Mouse (Mus musculus) megakaryocyte, adult 5-6 weeks (primary cell): ENCODE data around the gene Stap2. TPM values are rescaled to one million over a fixed set of nuclear protein-coding genes. Genes with fewer than 3 reads are reported as not detected.
A peak's percentile ranks its signal among the peaks of the same experiment; 100 is the strongest.

Experiments
- ATAC-seq: 2 replicates; pipeline ENCODE4 v1.8.0; 2016; ENCODE audit warnings: mild to moderate bottlenecking, inconsistent platforms; ENCODE audit not compliant: poor library complexity, severe bottlenecking
- total RNA-seq, 2 experiments: library from RNA; stranded (forward) in 1 of 2; stranded (reverse) in 1 of 2; fragments of 153-499, 151-499 nt in 1 of 2; fragments of 221-1000, 200-1000 nt in 1 of 2; gene quantifications; 2 replicates each; pipeline versions ENCODE4 v1.2.3 to v1.2.4; 2015 to 2017

Gene Stap2
- total RNA-seq, 2 experiments from 2014 or later: 0.22 to 0.25 TPM

DNA sequence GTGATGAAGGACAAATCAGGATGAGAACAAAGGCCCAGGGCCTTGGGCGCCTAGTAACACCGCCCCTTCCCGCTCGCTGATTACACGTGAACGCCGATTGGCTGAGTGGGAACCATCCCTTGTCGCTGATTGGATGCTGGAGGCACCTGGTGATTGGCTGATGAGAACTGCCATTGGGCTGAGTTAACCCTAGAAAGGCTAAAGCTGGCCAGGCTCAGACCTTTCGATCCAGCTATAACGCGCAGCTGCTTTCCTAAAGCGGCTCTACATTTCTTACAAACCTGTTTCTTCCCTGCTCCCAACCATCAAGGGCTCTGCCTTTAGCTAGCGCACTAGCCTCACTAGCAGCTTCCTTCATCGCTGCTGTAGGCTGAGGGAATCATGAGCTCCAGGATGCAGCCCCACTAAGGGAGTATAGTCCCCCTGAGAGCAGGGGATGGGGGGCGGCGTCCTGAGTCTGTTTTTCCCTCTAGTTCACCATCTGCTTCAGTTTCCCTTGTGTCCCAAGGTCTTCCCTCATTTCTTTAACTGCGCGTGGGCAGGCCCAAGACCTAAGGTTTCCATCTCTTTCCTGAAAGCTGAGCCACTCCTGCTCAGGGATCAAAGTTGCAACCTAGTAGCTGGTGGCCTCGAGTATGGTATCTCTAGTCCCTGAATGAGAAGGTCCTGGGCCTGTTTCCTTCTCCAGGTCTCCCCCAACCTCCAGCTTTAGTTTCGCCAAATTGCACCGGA is 3.1 kb upstream of the Stap2 start:
- peak; percentile 82 for ATAC-seq

DNA sequence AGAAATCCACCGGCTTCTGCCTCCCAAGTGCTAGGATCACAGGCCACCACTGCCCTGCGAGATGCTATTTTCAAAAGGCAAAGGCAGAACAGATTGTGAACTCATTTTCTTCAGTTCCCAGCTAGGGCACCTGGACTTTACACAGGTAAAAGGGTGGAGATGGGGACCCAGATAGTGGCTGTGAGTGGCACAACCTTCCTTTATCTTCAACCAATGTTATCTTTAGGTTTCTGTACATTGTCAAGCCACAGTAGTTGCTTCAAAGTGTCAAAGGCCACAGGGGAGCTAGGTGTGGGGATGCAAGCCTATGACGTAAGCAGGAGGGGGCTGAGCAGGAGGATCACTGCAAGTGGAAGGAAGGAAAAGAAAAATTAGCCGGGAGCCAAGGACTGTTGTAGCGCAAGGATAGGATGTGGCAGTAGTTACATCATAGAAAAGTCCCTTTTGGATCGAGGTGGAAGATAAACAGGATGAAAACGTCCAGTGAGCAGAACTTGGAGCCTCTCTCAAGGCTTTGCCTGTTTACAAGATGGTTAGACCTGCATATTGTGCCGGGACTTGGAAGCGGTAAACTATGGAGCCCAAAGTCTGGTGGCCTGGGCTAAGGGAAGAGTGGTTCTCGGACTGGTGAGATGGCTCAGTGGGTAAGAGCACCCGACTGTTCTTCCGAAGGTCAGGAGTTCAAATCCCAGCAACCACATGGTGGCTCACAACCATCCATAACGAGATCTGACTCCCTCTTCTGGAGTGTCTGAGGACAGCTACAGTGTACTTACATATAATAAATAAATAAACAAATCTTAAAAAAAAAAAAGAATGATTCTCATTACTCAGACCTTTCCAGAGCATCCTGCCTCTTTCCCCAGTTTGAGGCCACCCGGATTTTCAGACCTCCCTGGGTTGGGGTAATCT is 2.3 kb upstream of the Stap2 start:
- ATAC-seq: no peak

GRCm38 (mm10) chr17:56006956-56007355 is 1.6 kb upstream of the Stap2 start:
- ATAC-seq: no peak

GRCm38 (mm10) chr17:56003000-56003399 is 2.4 kb downstream of the Stap2 start:
- peak; percentile 73 for ATAC-seq

DNA sequence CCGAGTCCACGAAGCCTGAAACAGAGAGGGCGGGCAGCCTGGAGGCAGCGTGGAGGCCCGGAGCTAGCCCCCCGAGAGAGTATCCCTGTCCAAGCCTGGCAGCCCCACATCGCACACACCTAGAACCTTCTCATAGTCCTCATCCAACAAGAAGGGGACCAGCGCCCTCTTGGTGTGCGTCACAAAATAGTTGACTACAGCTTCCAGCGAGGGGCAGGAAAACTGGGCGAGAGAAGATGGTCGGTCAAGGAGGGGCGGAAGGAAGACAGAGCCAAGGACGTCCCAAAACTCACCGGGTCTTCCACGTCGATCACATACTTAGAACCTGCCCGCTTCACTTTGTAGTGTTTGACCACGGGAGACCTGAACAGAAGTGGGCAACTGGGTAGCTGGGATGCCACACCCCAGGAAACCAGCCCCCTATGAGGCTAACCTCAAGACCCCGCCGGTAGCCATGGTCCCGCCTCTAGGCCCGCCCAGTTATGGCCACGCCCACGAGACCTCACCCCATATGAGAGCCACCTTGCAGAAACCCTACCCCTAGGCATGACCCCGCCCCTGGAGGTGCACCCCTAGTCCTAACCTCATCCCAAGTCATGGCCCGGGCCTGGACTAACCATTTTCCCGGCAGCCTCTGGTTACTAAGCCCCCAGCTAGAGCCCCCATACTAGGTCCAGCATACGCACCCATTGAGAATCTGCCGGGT is 5.4 kb downstream of the Stap2 start:
- ATAC-seq: no peak

DNA sequence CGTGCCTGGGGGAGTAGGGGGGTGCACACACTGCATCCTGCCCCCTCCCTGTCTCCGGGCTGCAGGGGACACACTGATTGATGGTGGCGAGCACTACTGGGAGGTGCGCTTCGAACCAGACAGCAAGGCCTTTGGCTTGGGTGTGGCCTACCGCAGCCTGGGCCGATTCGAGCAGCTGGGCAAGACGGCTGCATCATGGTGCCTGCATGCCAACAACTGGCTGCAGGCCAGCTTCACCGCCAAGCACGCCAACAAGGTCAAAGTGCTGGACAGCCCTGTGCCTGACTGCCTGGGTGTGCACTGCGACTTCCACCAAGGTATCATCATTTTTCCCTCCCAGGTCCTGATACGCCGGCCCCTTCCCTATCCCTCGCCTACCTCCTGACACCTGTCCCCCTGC is 9.4 kb downstream of the Stap2 start:
- no peak for ATAC-seq

DNA sequence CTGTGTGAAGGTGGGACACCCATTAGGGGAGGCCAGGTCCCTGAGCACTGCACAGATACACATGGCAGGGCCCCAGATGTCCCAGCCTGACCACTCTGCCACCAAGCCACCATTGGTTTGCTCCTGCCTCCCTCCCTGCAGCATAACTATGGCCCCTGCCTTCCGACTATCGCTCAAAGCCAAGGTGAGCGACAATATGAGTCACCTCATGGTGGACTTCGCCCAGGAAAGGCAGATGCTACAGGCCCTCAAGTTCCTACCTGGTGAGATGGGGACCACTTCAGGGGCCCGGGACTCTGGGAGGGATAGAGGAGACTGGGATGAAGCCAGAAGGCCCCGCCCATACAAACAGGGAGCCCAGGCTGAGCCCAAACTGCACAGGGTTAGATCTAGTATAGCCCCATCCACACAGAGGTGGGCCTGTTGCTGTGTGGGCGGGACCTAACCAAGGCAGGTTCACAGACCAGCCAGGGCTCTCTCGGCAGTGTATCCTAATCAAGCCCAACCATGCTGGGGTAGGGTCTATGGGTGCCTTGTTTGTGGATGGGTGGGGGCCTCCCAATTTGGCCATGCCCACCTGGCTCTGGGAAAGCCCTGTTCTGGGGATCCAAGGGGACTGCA is 15.0 kb downstream of the Stap2 start:
- ATAC-seq: no peak

GRCm38 (mm10) chr17:55986030-55986961 is 19.1 kb downstream of the Stap2 start, which contains the start of gene Fsd1:
Gene Fsd1 (plus strand): TSS chr17:55986509.
- no peak for ATAC-seq

GRCm38 (mm10) chr17:55977301-55977700 is 28.1 kb downstream of the Stap2 start:
- no peak for ATAC-seq

GRCm38 (mm10) chr17:55976255-55976862 is 29.0 kb downstream of the Stap2 start:
- ATAC-seq: peak; percentile 97

- no peak for ATAC-seq
Observed at GRCm38 (mm10) chr17:55971453-55971852, 33.9 kb downstream of the Stap2 start.

- peak; percentile 48 for ATAC-seq
Observed at GRCm38 (mm10) chr17:55969966-55970891, 35.2 kb downstream of the Stap2 start, which contains the start of gene Shd. Gene Shd (plus strand): TSS chr17:55970467.

DNA sequence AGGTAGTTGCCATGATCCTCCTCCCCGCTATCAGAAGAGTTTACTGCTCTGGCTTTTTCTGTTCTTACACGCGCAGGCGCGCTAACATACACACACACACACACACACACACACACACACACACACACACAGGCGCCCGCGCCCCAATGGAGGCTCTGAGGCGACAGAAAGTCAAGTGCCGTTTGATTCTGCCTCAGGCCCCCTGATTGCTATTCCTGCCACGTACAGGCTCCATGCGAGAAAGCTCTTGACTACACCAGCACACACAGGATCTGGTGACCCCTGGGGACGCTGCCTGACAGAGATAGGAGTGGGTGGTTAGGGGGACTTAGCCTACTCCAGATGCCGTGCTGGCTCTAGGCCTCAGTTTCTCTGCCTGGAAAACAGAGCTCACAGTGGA is 35.8 kb downstream of the Stap2 start:
- no peak for ATAC-seq

DNA sequence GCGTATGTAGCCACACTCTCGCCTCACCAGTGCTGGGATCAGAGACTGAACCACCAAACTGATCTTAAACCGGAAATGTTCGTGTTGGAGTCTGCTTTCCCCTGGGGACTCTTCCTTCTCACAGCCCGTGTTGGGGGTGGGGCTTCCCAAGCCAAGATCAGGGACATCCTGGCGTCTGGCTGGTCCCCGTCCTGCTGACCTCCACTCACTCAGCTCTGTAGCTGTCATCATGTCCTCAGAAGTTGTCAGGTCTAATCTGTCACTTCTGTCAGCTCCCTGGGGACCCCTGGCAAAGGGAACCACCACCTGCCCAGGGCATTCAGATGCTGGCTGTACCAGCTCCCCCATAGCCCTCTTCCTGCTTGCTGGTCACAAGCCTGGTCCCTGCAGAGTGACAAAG is 37.2 kb downstream of the Stap2 start:
- no peak for ATAC-seq

GRCm38 (mm10) chr17:55967186-55967585 is 38.2 kb downstream of the Stap2 start:
- no peak for ATAC-seq

- no peak for ATAC-seq
Observed at GRCm38 (mm10) chr17:55964996-55965395, 40.4 kb downstream of the Stap2 start.

- no peak for ATAC-seq
Observed at GRCm38 (mm10) chr17:55964496-55964895, 40.9 kb downstream of the Stap2 start.

DNA sequence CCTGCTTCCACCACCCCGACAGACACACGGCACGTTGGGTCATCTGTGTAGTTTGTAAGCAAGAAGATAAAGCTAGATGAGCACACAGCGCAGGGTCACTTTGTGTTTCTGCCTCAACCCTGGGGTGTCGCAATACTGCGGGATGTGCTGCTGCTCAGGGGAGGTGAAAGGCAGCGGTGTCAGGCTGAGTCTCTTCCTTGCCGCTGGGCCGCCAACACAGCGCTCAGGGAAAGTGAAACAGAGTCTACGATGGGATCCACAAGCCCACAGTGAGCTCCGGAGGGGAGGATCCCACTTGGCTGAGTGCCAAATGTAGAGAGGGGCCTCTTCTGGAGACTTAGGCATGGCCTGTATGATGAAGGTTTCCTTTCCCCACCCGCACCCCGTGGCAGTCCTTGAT is 42.2 kb downstream of the Stap2 start:
- ATAC-seq: peak; percentile 58
